In genomic region chr3:135402201-135402658, GRCm38 (mm10) we compare ENCODE assay signal across 8 mouse cellular contexts. TPM values are rescaled to one million over a fixed set of nuclear protein-coding genes. Genes with fewer than 3 reads are reported as not detected.
DNase-seq lines count a peak whose midpoint lies in the region; ATAC-seq and TF ChIP-seq lines count a peak whose summit lies in the region.

No protein-coding gene starts in this region.

- H3K4me2 ChIP-seq in forebrain, embryonic 15.5 days (replicated peaks) = no peak overlapping the region

- no peaks in the 10 kb centered on the region for H3K9me3 ChIP-seq in E14TG2a.4 (ENCODE audit: low read length)
- no peaks in the 10 kb centered on the region for H3K9me3 ChIP-seq in forebrain, embryonic 15.5 days

- peak; percentile 66 for DNase-seq in heart, postnatal 25 days (ENCODE audit: low spot score)
- DNase-seq in layer of hippocampus, adult 18-20 months (ENCODE audit: low spot score in 2 of 2) = peak; percentile 67 to 90
- peak; percentile 85 for DNase-seq in lung, adult 2 months
- DNase-seq in testis, postnatal 14 days (ENCODE audit: low spot score) = peak; percentile 74

- 16% methylated on average over 10 of the region's 10 CpGs for WGBS in forebrain, embryonic 15.5 days
- 2% methylated on average over 10 of the region's 10 CpGs for WGBS in lung, adult 2 months

- no peak overlapping the region for H3K4me3 ChIP-seq in E14TG2a.4 (replicated peaks; ENCODE audit: low read length)
- H3K4me3 ChIP-seq in forebrain, embryonic 15.5 days = no peak overlapping the region
- no peak overlapping the region for H3K4me3 ChIP-seq in lung, adult 2 months (replicated peaks; ENCODE audit: extremely low read depth, low read depth, low read length)

- H3K27me3 ChIP-seq in E14TG2a.4 (ENCODE audit: insufficient read depth, low read length) = no peaks in the 10 kb centered on the region
- no peaks in the 10 kb centered on the region for H3K27me3 ChIP-seq in forebrain, embryonic 15.5 days

- H3K9ac ChIP-seq in forebrain, embryonic 15.5 days (replicated peaks) = no peak overlapping the region

- TF ChIP-seq CTCF in E14TG2a.4 (conservative IDR thresholded peaks at IDR 0.05; ENCODE audit: low read length) = peak; percentile 83
- peak; percentile 88 for TF ChIP-seq CTCF in lung, adult 2 months (IDR thresholded peaks at IDR 0.05; ENCODE audit: insufficient read depth, low read length)

- no peak for TF ChIP-seq POLR2A in lung, adult 2 months (IDR thresholded peaks at IDR 0.05; ENCODE audit: borderline replicate concordance, extremely low read depth, low read depth, low read length)

- intact Hi-C loops in heart, postnatal 25 days (cut with DNase I) = loop anchor here (2.0 to 5.0 kb wide), 6 partner anchors 55 to 329 kb away; no protein-coding TSS in a partner anchor

- peaks cover 20% of the 10 kb centered on the region for H3K4me1 ChIP-seq in E14TG2a.4 (replicated peaks; ENCODE audit: low read depth, low read length)
- H3K4me1 ChIP-seq in forebrain, embryonic 15.5 days = peaks cover 16% of the 10 kb centered on the region
- peaks cover 1% of the 10 kb centered on the region; the same call in 1 of the 2 replicates for H3K4me1 ChIP-seq in lung, adult 2 months (ENCODE audit: control insufficient read depth, insufficient read depth, low read length)

- ATAC-seq in cerebellum, adult (ENCODE audit: insufficient number of reproducible peaks, low FRiP score, low TSS enrichment) = peak; percentile 80
- ATAC-seq in forebrain, embryonic 15.5 days (replicated peaks) = peak; percentile 83
- peak; percentile 99 for ATAC-seq in neutrophil, adult 5-6 weeks (ENCODE audit: extremely low read depth, insufficient number of reproducible peaks, low FRiP score, poor library complexity, severe bottlenecking)

- peaks cover 11% of the 10 kb centered on the region; the same call in 1 of the 2 replicates for H3K36me3 ChIP-seq in E14TG2a.4 (ENCODE audit: insufficient read depth, low read length)
- H3K36me3 ChIP-seq in forebrain, embryonic 15.5 days = peaks cover 9% of the 10 kb centered on the region; the same call in 1 of the 2 replicates

- no peak overlapping the region for H3K27ac ChIP-seq in forebrain, embryonic 15.5 days (replicated peaks)

RNA-seq across cellular contexts. Expression of gene Cisd2, which starts 21.5 kb away (rescaled TPM):
- 65.4 and 71.4 TPM in 2 replicates for polyA plus RNA-seq in forebrain, embryonic 15.5 days (2015; fragmentation: Nextera tagmentation; extraction: Ambion mirVana)
- total RNA-seq in heart, postnatal 25 days (2021) = 10 to 100 TPM; 50.2 to 54.3 TPM
- total RNA-seq in layer of hippocampus, adult 18-20 months (2021) = 10 to 100 TPM; 32.1 to 32.4 TPM
- 14.1 and 19.3 TPM in 2 replicates for polyA plus RNA-seq in lung, adult 2 months (2012; rRNA removed)
- total RNA-seq in neutrophil, adult 5-6 weeks (2017) = 55.0 and 58.2 TPM in 2 replicates

RNA-seq across cellular contexts. Expression of gene Ube2d3, which starts 35.7 kb away (rescaled TPM):
- polyA plus RNA-seq in forebrain, embryonic 15.5 days (2015; fragmentation: Nextera tagmentation; extraction: Ambion mirVana) = 384 and 388 TPM in 2 replicates
- 100 to 1,000 TPM; 338 to 361 TPM for total RNA-seq in heart, postnatal 25 days (2021)
- 100 to 1,000 TPM; 233 to 238 TPM for total RNA-seq in layer of hippocampus, adult 18-20 months (2021)
- polyA plus RNA-seq in lung, adult 2 months (2012; rRNA removed) = 287 and 312 TPM in 2 replicates
- 572 and 587 TPM in 2 replicates for total RNA-seq in neutrophil, adult 5-6 weeks (2017)

RNA-seq across cellular contexts. Expression of gene Slc9b1, which starts 54.4 kb away (rescaled TPM):
- polyA plus RNA-seq in forebrain, embryonic 15.5 days (2015; fragmentation: Nextera tagmentation; extraction: Ambion mirVana) = 0.18 and 0.24 TPM in 2 replicates
- total RNA-seq in heart, postnatal 25 days (2021) = under 1 TPM in 1 of 2 experiments, not detected in 1; 0.25 TPM
- under 1 TPM in 1 of 2 experiments, not detected in 1; 0.28 TPM for total RNA-seq in layer of hippocampus, adult 18-20 months (2021)
- 0.21 TPM in 1 of 2 replicates, not detected in the other for polyA plus RNA-seq in lung, adult 2 months (2012; rRNA removed)
- total RNA-seq in neutrophil, adult 5-6 weeks (2017) = not detected in 2 replicates
